Mouse (Mus musculus): ENCODE data around the gene Zfp651. TPM values are rescaled to one million over a fixed set of nuclear protein-coding genes. Genes with fewer than 3 reads are reported as not detected.

The Zfp651 gene
- polyA plus RNA-seq (2012; rRNA removed): 26.8 and 46.2 TPM in 2 replicates

GRCm38 (mm10) chr9:121759091-121760081, at the start of gene Zfp651:
TSS of gene Zfp651 (plus strand) at chr9:121759330.
- DNase-seq: peak; percentile 46
- 2% methylated on average over 89 of the region's 97 CpGs for WGBS
- peak within 1 kb of the TSS; percentile 77 for H3K4me3 ChIP-seq (replicated peaks; ENCODE audit: extremely low read depth, low read depth, low read length)
- no peak for TF ChIP-seq CTCF (IDR thresholded peaks at IDR 0.05; ENCODE audit: insufficient read depth, low read length)
- no peak for TF ChIP-seq POLR2A (IDR thresholded peaks at IDR 0.05; ENCODE audit: borderline replicate concordance, extremely low read depth, low read depth, low read length)
- peaks cover 6% of the 10 kb centered on the region for H3K4me1 ChIP-seq (ENCODE audit: control insufficient read depth, insufficient read depth, low read length)

DNA sequence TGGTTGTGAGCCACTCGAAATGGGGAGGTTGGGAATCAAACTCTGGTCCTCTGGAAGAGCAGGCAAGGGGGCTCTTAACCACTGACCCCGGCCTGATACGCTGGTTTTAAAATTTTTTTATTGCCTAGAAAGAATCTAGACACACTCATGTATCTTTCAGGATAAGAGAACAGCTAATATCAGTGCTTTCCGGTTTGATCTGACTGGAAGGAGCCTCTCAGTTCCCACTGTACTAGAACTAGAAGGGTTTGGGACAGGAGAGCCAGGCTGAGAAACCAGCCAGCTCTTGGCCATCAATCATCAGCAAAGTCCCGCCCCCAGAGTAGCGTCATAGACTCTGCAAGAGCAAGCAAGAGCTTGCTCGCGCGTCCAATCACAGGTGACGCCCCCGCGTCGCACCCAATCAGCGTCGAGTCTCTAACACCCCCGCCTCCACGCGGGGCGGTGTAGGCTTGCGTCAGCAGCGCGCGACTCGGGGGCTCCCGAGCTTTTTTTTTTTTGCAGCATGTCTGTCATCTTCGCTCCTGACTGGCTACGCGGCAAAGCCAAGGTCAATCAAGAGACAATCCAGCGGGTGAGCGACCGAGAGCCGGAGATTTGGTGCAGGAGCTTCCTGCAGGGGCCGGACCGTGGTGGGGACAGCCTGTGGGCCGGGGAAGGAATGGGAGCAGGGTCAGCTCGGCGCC, 49.1 kb upstream of the Zfp651 start, which contains the start of gene Ss18l2:
Ss18l2 (plus strand) TSS at position 432 of the 686 bp plus-strand sequence.
- peak; percentile 98 for DNase-seq
- peak within 1 kb of the TSS; percentile 75 for H3K4me3 ChIP-seq (replicated peaks; ENCODE audit: extremely low read depth, low read depth, low read length)
- 5% methylated on average over 37 of the region's 37 CpGs for WGBS
- TF ChIP-seq CTCF (IDR thresholded peaks at IDR 0.05; ENCODE audit: insufficient read depth, low read length): no peak
- peak; percentile 22; the same call in 1 of the 2 replicates for TF ChIP-seq POLR2A (IDR thresholded peaks at IDR 0.05; ENCODE audit: borderline replicate concordance, extremely low read depth, low read depth, low read length)
- peaks cover 5% of the 10 kb centered on the region; the same call in 1 of the 2 replicates for H3K4me1 ChIP-seq (ENCODE audit: control insufficient read depth, insufficient read depth, low read length)

GRCm38 (mm10) chr9:121710584-121710975, 48.5 kb upstream of the Zfp651 start:
- no peak for DNase-seq
- no peak for TF ChIP-seq POLR2A (IDR thresholded peaks at IDR 0.05; ENCODE audit: borderline replicate concordance, extremely low read depth, low read depth, low read length)
- no peak for TF ChIP-seq CTCF (IDR thresholded peaks at IDR 0.05; ENCODE audit: insufficient read depth, low read length)
- H3K4me1 ChIP-seq (ENCODE audit: control insufficient read depth, insufficient read depth, low read length): peaks cover 2% of the 10 kb centered on the region; the same call in 1 of the 2 replicates
- H3K4me3 ChIP-seq (replicated peaks; ENCODE audit: extremely low read depth, low read depth, low read length): peak overlapping the region; percentile 75
- WGBS: under 1% methylated on average over 18 of the region's 18 CpGs

DNA sequence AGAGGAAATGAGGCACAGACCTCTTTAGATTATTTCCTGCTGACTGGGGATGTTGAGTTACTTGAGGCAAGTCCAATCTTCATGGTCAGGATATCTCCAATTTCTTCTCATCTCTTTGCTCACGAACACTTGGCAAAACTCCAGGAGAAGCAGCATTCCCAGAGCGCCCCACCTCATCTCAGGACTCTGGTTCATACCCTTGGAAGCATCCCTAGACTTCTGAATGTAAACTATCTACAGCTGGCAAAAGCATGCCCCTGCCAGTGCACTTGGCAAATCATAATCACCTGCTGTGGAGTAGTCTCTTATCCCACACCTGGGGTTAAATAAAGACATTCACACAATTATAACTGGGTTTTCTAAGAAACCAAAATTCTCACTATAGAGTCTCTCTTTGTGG, 42.1 kb upstream of the Zfp651 start:
- TF ChIP-seq POLR2A (IDR thresholded peaks at IDR 0.05; ENCODE audit: borderline replicate concordance, extremely low read depth, low read depth, low read length) (no peak), CTCF (IDR thresholded peaks at IDR 0.05; ENCODE audit: insufficient read depth, low read length) (no peak)
- 68% methylated on average over 2 of the region's 2 CpGs for WGBS
- no peak for DNase-seq
- Histone ChIP-seq H3K4me1 (ENCODE audit: control insufficient read depth, insufficient read depth, low read length) (peaks cover 9% of the 10 kb centered on the region), H3K4me3 (replicated peaks; ENCODE audit: extremely low read depth, low read depth, low read length) (no peak overlapping the region)

DNA sequence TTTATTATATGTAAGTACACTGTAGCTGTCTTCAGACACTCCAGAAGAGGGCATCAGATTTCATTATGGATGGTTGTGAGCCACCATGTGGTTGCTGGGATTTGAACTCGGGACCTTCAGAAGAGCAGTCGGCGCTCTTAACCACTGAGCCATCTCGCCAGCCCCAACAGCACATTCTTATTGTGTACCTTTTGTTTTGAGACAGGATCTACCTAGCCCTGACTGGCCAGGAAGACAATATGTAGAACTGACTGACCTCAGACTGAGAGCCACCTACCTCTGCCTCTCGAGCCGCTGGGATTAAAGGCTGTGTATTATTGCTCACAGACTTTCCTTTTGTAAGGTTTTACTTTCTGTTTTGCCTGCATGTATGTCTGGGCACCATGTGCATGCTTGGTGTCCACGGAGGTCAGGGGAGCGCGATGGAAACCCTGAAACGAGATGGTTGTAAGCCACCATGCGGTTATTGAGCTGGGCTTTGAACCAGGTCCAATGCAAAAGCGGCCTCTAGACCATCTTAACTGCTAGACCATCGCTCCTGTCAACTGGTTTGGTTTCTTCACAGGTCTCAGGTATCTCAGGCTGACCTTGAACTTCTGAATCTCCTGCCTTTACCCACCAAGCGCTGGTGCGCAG, 40.9 kb upstream of the Zfp651 start:
- Histone ChIP-seq H3K4me3 (replicated peaks; ENCODE audit: extremely low read depth, low read depth, low read length) (peak overlapping the region; percentile 82), H3K4me1 (ENCODE audit: control insufficient read depth, insufficient read depth, low read length) (peaks cover 9% of the 10 kb centered on the region)
- DNase-seq: peak; percentile 29
- WGBS: 56% methylated on average over 15 of the region's 15 CpGs
- no peak for TF ChIP-seq POLR2A (IDR thresholded peaks at IDR 0.05; ENCODE audit: borderline replicate concordance, extremely low read depth, low read depth, low read length)
- TF ChIP-seq CTCF (IDR thresholded peaks at IDR 0.05; ENCODE audit: insufficient read depth, low read length): no peak

DNA sequence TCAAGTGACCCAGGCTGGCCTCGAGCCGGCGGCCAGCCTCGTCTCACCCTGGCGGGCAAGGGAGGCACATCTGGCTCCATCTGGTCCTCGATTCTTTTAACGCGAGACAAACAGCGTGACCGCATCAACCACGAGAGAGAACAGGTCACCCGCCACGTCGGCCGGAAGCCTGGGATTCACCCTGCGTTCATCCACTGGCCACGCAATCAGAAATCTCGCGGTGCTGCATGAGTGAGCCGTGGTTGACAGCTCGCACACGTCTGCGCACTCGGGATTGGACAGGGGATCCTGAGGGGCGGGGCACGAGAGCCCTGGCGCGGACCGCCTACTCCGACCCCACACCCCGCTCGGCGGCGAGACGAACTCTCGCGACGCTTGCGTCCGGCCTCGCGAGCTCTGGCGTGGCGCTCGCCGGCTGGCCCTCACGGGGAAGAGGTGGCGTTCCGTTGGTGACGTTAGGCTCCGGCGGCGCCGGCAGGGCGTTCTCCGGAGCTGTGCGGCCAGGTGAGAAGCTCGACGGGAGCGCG, 40.3 kb upstream of the Zfp651 start, which contains the start of gene Nktr:
Nktr (plus strand) TSS at position 378 of the 527 bp plus-strand sequence.
- WGBS: under 1% methylated on average over 61 of the region's 61 CpGs
- peaks cover 9% of the 10 kb centered on the region for H3K4me1 ChIP-seq (ENCODE audit: control insufficient read depth, insufficient read depth, low read length)
- H3K4me3 ChIP-seq (replicated peaks; ENCODE audit: extremely low read depth, low read depth, low read length): peak within 1 kb of the TSS; percentile 82
- TF ChIP-seq CTCF (IDR thresholded peaks at IDR 0.05; ENCODE audit: insufficient read depth, low read length) (no peak), POLR2A (IDR thresholded peaks at IDR 0.05; ENCODE audit: borderline replicate concordance, extremely low read depth, low read depth, low read length) (peak; percentile 88)
- DNase-seq: peak; percentile 97

DNA sequence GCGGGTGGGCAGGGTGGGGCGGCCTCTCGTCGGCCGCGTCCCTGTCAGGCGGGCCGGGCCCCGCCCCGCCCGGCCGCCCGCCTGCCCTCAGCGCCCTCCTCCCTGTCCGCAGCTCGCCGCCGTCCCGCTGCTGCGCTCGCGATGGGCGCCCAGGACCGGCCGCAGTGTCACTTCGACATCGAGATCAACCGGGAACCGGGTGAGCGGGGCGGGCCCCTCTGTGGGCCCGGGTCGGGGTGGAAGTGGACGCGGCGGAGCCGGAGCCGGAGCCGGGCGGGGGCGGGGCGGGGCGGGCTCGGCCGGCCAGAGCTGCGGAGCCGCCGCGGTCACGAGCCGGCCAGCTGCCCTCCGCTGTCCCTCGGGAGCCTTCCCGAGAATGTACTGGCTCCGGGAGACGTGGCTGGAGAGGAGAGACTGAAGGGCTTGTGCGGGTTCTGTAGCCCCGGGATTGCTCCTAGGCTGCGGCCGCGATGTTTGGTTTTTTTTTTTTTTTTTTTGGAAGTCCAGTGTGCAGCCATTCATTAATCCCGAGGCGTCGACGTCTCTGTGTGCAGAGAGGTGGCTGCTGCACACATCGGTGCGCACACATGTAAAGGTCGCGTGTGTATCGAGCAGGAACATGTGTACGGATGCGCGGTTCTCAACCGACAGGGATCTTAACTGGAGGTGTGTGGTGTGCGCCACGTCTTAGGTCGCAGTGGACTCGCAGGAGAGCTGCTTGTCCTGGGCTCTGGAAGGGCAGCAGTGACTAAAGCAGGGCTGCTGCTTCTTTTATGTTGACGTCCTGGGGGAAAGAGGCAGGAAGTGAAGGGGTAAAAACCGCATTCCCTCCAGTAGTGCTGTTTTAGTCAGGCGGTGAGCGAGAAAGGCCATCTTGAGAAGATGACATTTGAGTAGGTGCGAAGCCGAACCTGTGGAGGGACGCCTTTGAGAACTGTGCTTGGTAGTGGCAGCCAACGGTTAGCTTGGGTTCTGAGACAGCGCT, 39.5 kb upstream of the Zfp651 start:
- Histone ChIP-seq H3K4me1 (ENCODE audit: control insufficient read depth, insufficient read depth, low read length) (peaks cover 9% of the 10 kb centered on the region), H3K4me3 (replicated peaks; ENCODE audit: extremely low read depth, low read depth, low read length) (peak overlapping the region; percentile 69)
- no peak for TF ChIP-seq CTCF (IDR thresholded peaks at IDR 0.05; ENCODE audit: insufficient read depth, low read length)
- TF ChIP-seq POLR2A (IDR thresholded peaks at IDR 0.05; ENCODE audit: borderline replicate concordance, extremely low read depth, low read depth, low read length): no peak; the same call in 1 of the 2 replicates
- WGBS: under 1% methylated on average over 86 of the region's 87 CpGs
- DNase-seq: peak; percentile 37

GRCm38 (mm10) chr9:121740490-121740889, 18.6 kb upstream of the Zfp651 start:
- TF ChIP-seq CTCF (IDR thresholded peaks at IDR 0.05; ENCODE audit: insufficient read depth, low read length) (no peak), POLR2A (IDR thresholded peaks at IDR 0.05; ENCODE audit: borderline replicate concordance, extremely low read depth, low read depth, low read length) (no peak)
- no peak for DNase-seq
- no peaks in the 10 kb centered on the region for H3K4me1 ChIP-seq (ENCODE audit: control insufficient read depth, insufficient read depth, low read length)
- H3K4me3 ChIP-seq (replicated peaks; ENCODE audit: extremely low read depth, low read depth, low read length): no peak overlapping the region
- 71% methylated on average over 6 of the region's 6 CpGs for WGBS
